Mouse (Mus musculus) frontal cortex, postnatal 10 days (tissue): ENCODE results near the gene Cript.
"Not testable (repeated sequence)": the region's sequence is repeated elsewhere in the genome, so short reads cannot be mapped to it uniquely, and the experiment has no call there.

Source experiments
- DNase-seq, 2 experiments: peaks; one replicate each; pipeline ENCODE4 v3.0.0; 2022; ENCODE audit warnings: low spot score in 2 of 2, mixed read lengths in 1 of 2

Cript gene

DNA sequence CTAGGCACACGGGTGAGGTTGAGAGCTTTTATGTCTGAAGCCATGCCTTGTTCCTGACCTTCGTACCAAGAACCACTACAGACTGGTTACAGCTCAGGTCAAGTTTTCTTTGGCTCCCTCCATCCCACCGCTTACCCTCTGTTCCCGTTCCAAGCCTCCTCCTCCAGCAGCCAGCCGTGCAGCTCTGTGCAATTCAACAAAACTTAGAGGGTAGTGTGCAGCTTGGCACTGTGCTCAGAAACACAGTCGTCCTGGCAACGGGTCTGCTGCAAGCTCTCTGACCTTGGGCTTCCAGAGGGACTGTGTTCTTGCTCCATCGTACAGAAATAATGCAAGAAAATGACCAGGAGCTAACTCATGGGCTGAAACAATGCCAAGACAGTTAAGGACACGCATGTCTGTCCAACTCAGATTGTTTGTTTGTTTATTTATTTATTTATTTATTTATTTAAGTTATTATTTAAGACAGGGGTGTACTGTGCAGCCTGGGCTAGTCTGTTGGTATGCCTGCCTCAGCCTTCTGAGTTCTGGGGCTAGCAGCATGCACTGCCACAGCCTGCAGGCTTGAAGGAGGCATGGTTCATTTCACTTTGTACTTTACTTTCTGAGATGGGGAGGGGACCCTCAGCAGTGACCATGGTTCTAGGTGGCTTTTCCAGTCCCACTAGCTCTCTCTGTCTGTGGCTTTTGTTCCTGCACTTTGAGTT lies 25.3 kb downstream of the Cript start:
- DNase-seq, result peak; percentile 50 to 53

DNA sequence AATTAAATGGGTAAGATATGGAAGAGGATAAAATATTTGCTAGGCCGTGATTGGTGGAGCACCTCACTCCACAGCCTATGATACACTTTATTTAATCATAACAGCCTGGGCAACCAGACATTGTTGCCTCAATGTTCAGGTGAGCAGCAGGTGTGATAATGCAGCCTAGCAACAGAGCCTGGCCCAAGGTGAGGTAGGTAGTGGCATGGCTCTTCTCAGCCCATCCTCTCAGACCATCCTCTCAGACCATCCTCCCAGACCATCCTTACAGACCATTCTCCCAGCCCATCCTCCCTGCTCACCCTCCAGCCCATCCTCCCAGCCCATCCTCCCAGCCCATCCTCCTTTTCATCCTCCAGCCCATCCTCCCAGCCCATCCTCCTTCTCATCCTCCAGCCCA lies 26.3 kb downstream of the Cript start:
- DNase-seq, result no peak

DNA sequence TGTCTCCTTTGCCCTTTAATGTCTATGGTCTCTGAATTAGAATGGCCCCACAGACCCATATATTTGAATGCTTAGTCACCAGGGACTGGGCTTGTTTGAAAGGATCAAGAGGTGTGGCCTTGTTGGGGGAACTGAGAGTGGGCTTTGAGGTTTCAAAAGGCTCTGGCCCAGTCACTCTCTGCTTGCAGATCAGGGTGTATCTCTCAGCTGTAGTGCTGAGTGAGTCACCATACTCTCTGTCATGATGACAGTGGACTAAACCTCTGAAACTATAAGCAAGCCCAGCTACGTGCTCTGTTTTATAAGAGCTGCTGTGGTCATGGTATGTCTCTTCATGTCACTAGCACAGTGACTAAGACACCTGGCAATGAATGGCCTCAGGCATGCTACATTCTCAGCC lies 27.1 kb downstream of the Cript start:
- DNase-seq, result no peak

DNA sequence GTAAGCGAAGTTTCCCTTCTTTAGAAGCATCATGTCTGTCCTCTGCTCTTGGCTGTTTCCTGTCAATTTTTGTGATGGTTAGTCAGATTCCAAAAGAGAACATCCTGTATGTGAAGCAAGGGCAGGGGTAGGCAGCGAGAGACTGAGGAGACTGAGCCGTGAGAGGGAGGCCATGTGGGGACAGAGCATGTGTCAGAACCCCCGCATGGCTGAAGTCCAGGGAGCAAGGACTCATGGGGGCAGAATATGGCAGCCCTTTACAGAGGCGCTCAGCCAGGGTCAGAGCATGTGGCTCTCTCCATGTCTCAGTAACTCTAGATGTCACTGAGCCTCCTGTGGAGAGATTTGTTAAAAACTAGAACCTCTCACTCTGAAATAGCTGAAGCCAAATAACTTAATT lies 28.6 kb downstream of the Cript start:
- DNase-seq, result no peak

DNA sequence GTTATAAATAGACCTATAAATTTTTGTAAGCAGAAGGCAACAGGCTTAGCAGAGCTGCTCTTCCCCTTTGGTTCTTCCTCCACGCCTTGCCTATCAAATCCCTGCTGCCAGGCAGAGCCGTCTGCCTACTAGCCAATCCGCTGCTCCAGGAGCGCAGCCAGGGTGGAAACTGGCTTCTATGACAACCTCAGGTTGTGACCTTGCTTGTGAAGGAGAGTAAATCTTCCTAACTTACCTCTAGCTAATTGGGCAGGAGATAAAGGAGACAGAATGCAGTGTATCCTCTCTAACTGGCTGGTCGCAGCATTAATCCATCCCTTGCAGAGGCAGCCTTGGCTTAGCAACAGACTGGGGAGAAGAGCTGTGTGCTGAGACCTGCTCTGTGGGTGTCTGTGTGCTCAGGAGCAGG lies 29.7 kb downstream of the Cript start:
- peak; percentile 52 to 74 for DNase-seq

DNA sequence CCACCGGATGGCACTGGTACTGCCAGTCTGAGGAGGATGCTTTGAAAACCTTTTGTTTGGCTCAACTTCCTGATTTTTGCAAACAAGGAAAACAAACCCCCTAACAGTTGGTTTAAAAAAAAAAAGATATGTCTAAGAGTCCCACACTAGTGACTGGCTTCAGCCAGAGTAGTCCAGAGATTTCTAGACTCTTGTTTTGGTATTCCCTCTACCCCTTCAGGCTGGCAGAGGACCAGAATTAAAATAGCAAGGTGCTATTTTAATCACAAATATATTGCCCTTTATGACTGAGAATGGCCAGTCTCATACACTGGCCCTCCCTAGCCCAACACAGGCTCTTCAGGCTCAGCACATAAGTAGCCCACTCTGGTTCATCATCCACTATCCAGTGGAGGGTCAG lies 30.3 kb downstream of the Cript start:
- no peak for DNase-seq

DNA sequence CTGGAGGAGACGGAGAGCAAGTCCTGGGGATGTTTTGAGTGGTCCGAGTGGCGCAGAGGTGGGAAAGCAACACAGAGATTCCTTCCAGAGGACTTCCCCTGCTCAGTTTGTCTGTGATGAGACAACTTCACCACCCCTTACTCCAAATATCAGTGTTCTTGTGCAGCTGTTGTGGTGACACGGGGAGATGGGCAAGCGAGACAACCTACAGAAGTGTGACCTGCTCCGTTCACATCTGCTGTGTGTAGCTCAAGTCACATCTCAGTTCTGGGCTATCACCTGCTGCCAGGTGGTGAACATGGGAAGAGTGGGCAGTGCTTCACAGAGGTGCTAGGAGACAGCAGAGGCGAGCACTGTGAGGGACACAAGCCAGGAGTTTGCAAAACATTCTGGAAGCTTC lies 31.4 kb downstream of the Cript start:
- DNase-seq, result no peak

DNA sequence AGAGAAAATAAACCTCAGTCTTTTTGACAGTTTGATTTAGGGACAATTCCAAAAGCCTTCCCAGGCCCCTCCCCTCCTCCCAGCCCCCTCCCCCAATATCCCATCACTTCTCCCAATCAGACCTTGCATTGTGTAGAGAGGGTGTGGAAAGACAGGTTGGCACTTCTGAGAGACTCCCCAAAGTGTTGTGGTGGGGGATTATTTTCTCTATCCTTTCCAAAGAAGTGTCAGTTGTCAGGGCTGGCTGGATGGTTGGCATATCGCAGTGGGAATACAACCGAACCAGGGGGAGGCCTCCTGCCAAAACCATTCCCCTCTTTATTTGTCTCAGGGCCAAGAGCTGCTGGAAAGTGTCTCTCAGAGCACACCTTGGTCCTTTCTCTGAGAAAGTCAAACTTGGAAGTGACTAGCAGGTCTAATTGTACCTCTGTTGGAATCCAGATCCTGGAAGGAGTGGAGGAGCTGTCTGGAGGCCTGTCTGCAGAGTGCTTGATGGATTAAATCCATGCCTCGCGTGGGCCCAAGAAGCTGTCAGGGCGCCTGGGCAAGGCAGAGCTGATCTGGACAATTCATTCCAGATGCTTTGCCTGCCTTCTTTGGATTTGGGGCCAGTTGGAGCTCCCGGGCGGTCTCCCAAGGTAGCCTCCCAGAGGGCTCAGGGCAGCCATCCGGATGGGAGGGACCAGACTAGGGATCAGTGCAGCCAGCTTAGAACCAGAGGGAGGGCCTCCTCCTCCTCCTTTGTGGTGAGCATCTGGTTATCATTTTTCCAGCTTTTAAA lies 32.3 kb downstream of the Cript start:
- DNase-seq, result no peak

DNA sequence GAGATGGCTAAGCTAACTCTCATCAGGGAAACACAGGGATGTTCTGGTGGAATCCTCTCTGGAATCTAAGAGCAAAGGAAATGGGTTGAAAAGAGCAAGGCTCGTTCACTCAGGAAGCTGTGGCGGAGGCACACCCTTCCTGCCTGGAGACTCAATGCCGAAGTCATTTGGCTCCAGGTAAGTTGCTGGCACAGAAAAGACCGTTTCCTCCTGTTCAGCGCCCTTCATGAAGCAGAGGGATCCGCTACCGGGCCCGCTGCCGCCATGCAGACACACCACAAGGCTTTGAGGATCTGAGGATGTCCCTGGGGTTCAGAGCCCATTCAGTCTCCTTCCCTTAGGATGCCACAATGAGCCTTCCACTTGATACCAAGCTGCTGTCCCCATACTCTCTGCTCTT lies 37.3 kb downstream of the Cript start:
- no peak for DNase-seq

DNA sequence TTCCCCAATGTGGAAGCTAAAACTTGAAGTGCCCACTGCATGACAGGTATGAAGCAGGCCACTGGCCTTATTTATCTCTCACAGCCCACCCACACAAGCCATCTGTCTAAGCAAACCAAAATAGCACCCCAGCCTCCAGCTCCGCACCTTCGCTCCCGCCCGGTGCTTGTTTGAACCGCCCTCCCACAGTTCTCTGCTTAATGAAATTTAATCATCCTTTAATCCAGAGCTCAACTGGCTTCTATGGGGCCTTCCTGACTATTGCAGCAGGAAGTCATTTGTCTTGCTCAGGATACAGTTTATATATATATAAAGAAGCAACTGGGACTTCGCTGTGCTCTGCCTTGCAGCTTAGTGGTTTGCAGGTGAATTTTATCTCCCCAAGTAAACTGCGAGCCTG lies 38.1 kb downstream of the Cript start:
- no peak for DNase-seq

DNA sequence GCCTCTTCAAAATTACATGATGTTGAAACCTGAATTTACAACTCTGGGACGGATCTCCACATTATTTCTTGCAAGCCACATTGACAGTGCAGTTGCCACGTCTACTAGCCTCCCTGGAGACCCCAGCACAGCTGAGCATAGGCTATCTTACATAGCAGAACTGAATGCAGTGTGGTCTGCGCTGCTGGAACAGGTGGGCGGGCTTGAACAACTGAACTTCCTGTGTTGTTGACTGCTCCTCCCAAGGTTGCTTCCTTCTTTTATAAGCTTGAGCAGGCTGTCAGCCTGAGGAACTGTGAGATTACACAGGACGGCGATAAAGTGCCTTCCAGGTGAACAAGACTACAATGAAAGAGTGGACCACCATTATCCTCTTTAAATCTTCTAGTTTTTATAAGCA lies 38.6 kb downstream of the Cript start:
- DNase-seq, result no peak

DNA sequence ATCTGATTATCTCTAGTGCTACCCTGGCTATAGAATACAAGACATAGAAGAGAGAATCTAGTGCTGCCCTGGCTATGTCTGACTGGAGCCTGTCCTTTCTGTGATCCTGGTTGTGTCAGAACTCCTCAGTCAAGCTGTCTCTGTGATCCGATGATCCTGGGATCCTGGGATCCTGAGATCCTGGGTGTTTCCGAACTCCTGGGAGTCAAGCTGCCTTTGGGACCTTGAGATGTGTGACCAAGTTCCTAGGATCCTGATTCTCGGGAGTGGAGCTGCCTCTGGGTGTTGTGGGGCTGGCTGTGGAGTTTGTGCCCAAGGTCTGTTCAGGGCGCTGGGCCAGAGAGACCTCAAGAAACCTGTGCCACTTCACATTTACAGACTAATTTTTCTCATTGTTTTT lies 43.6 kb downstream of the Cript start:
- no peak for DNase-seq

DNA sequence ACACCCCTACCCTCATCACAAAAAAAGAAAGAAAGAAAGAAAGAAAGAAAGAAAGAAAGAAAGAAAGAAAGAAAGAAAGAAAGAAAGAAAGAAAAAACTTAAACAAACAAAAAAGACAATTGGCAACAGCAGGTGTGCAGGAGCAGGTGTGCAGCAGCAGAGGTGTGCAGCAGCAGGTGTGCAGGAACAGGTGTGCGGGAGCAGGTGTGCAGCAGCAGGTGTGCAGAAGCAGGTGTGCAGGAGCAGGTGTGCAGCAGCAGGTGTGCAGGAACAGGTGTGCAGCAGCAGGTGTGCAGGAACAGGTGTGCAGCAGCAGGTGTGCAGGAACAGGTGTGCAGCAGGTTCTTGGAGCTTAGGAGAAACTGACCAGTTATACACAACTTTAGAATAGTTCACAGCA lies 46.8 kb downstream of the Cript start:
- DNase-seq, result not testable (repeated sequence)

DNA sequence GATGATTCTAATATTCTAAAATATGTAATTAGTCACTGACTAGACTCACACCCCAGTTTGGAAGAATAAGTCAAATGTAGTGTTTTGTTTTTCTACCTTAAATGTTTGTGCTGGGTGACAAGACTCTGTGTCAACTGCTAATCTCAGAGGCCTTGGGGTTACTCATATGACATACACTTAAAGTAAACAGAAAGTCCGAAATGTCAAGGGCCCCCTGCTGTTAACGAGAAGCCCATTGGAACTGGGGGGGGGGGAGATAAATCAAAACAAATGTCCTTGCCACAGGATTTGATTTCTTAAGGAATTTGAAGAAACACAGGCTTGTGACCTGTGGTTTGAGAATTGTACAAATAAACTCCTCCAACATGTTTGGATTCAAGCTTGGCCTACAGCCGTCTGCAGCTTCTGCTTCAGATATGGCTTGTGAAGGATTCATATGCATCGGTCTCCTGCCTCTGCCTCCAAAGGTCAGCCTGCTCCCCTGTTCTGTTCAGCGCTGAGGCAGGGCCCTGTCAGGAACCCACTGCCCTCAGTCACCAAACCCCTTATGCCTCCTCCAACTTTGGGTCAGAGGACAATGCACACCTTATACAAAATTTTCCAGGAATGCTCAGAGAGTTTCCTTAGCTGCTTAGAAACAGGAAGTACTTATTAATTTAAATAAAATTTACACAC lies 47.6 kb downstream of the Cript start:
- DNase-seq, result no peak

DNA sequence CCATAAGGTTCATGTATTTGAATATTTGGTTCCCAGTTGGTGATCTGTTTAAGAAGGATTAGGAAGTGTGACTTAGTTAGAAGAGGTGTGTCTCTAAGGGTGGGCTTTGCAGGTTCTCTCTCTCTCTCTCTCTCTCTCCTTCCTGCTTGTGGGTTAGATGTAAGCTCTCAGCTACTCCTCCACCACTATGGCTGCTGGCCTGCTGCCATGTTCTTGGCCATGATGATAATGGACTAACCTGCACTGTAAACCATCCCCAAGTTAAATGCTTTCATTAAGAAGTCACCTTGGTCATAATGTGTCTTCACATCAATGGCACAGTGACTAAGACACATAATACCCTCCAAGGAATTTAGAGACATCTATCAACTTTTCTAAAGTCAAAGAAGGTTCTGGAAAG lies 48.1 kb downstream of the Cript start:
- DNase-seq, result no peak

DNA sequence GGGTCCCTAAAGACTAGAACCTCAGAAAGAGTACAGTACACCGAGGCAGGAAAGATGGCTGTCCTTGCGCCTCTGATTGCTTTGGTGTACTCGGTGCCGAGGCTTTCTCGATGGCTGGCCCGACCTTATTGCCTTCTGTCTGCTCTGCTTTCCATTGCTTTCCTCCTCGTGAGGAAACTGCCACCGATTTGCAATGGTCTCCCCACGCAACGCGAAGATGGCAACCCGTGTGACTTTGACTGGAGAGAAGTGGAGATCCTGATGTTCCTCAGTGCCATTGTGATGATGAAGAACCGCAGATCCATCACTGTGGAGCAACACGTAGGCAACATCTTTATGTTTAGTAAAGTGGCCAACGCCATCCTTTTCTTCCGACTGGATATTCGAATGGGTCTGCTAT lies 52.9 kb downstream of the Cript start:
- DNase-seq, result not testable (repeated sequence)

DNA sequence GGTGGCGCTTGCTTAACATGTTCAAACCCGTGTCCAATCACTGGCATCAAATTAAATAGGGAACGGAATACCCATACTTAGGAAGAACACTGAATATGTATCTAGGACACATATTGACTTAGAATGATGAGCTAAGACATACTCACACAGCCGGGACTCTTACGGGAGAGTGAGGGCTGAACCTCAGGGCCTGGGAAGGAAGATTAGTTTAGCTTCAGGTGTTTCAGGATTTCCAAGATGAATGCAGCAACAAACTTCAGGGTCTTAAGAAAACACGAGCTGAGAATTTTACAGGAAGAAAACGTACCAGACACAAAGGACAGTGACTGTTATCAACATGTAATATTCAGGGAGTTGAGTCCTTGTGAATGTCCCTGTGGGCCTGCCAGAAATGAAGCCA lies 55.4 kb downstream of the Cript start:
- no peak for DNase-seq

DNA sequence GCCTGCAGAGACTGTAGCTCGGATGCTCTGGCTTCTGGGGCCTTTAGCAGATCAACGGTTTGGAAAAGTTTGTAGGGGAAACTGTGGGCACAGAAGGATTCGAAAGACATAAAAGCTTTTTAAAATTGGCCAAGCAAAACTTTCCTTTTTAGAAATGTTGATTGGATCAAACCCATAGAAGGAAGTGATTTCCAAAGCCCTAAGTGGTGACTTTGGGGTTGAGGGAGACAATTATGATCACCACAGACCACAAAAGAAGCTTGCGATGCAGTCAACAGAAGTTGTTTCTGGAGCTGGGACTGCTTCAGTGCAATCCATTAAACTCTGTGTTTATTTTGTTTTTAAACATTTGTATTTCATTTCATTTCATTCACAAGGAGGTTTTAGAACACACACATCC lies 57.2 kb downstream of the Cript start:
- no peak for DNase-seq

DNA sequence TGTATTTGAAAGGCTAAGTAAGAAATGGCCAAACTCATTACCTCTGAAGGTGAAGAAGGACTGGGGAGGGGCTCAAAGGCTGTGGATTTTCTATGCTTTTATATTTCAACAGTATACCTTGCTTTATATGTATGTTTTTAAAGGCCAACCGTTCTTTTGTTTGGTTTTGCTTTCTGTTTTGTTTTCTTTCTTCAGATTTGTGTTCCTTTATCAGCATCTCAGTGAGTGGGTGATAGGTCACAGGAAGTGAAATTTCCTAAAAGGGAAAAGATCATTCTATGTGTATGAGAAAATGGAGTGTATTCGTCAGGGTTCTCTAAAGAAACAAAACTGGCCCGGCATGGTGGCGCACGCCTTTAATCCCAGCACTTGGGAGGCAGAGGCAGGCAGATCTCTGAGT lies 58.3 kb downstream of the Cript start:
- no peak for DNase-seq
